Mouse (Mus musculus) embryo, embryonic 11.5 days (tissue): ENCODE data around the gene Ero1l.

Experiments used
- DNase-seq: peaks from one replicate; pipeline ENCODE4 v3.0.0-alpha.2; 2012; ENCODE audit warnings: low read depth, low spot score

Gene Ero1l

DNA sequence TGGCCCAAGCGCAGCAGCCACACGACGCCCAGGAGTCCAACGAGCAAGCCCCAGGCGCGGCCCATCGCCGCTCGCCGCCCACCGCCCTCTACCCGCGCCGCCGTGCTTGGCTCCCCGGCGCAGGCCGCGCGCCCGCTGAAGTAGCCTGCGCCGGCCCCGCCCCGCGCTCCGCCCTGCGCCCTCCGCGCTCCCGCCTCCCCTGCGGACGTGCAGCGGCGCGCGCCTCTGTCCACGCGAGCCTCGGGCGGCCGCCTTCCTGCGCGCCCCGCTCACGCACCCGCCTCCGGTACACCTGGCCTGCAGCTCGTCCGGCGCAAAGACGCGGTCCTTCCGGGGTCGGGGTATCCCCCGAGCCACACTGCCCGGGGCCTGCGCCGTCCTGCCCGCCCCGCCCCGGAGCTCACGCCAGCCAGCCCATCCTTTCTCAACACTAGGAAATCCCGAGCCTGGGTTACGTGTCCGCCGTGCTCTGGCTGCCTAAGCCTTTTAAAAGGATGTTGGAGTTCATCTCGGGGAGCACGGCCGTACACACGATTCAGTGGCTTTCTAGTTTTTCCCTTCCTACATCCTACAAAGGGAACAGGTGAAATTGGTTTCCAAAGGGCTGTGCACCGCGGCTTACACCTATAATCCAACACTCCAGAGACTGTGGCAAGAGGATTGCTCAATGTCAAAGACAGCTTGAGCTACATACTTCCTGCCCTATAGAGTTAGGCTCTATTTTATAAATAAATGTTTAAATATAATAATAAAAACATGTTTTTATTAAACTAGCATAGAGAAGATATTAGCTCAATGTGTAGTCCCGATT lies at the start of gene Ero1l:
Gene Ero1l, minus strand, starts transcription at position 346 of the 811 bp plus-strand sequence.
- peak; percentile 67 for DNase-seq

DNA sequence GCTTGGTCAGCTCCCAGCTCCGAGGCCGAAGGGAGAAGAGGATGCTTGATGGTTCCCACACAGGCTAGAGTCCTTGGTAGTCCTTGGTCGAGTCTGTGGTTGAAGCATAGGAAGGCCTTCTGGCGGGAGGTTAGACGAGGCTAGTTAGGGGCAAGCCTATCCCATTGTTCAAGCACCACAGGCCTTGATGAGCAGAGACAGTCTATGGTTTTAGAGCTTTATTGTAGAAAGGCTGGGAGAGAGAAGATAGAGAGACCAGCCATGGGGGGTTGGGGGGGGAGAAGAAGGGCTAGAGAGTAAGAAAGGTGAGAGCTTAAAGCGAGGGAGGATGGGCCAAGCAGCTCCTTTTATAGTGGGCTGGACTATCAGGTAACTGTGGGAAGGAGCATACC lies 46.6 kb upstream of the Ero1l start:
- DNase-seq: no peak

DNA sequence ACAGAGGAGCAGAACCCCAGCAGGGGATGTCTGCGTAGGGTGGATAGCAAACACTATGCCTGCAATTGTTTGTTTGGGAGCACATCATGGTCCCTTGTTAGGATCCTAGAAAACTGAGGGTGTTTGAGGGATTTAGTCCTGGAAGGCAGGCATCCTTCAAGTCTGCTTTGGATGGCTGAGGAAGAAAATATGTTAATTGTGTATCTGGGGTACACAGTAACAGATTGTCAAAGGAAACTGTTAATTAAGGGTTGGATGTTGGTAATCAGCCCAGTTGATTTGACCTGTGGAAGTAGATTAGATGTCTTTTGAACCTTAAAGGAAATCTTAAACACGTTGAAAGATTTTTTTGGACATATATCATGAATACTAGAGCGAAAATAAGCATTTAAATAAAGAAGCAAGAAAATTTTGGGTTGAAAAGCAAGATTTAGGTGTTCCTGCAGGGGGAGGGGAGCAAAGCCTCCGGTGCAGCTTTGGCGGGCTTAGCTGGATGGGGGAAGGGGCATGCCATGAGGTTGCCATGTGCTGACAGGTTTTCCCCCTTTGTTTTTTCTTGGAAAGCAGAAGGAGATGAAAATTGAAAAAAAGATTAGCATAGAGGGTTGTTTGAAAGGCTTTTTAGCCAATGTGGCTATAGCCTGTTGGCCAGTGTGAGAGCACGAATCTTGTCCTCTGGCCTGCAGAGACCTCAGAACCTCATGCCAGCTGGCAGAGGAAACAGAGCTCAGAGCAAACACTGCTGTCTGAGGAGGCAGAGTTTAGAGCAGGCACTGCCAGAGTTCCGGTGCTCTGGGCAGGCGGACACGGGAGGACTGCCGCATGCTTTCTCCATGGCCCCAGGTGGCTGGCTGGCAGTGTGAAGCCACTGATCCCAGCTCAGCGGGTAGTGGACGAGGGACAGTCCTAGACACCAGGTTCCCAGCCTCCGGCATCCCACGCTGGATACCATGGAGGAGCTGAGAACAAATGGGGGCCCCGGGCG lies 45.9 kb upstream of the Ero1l start:
- no peak for DNase-seq

DNA sequence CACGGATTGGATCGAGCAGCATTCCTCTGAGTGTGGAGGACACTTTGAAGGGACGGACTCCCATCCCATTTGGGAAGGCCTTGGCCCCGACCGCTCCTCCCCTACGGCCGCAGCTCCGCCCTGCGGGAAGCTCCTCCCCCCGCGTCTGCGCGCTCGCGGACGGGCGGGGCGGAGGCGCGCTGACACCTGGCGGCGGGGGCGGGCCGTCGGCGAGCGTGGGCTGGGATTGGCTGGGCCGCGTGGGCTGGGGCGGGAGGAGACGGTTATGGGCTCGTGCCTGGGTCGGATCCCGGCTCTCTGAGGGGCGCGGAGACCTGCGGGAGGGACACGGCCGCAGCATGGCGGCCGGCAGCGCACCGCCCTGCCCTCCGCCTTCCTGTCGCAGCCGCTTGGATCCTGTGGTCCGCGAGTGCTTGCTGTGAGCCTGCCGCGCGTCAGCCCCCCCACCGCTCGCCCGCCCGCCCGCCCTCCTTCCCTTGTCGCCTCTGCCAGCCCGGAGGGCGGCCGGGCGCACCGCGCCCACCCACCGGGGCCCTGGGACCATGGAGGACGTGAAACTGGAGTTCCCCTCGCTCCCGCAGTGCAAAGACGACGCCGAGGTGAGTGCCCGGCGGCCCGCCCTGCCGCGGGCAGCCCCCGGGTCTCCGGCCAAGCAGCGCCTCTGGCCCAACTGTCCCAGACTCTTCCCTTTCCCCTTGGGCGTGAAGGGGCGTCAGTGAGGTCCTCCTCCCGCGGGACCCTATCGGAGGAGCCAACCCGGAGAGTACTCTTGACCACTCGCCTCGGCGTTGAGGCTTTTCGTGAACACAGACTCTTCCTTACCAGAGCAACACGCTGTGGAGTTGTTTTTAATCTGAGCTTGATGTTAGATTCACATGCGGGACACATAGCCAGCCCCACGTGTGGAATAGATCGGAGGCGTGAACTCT lies 32.6 kb upstream of the Ero1l start, which contains the start of gene Styx:
Gene Styx, plus strand, starts transcription at position 163 of the 929 bp plus-strand sequence.
- peak; percentile 89 for DNase-seq

DNA sequence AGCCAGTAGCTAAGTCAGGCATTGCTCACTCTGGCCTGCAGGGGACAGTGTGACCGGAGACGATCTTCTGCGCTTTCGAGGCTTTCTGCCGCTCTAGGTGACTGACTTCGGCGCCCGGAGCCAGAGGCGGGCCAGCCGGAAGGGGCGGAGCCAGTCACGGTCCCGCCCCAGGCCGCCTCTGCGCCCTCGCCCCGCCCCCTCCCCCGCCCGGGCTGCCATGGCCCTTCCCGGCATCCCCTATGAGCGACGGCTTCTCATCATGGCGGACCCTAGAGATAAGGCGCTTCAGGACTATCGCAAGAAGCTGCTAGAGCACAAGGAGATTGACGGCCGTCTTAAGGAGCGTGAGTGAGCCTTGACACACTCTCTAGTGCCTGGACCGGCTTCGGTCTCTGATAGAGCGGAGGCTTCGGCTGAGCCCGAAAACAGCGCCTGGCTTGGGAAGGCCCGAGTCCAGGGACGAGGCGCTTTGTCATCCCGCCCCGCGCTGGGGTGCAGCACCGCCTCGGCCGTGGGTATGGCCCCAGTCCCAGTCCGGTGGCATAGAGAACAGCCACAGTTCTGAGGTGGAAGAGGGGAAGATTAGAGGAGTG lies 11.1 kb upstream of the Ero1l start, which contains the start of gene Psmc6:
Gene Psmc6, plus strand, starts transcription at position 200 of the 593 bp plus-strand sequence.
- DNase-seq: peak; percentile 87

DNA sequence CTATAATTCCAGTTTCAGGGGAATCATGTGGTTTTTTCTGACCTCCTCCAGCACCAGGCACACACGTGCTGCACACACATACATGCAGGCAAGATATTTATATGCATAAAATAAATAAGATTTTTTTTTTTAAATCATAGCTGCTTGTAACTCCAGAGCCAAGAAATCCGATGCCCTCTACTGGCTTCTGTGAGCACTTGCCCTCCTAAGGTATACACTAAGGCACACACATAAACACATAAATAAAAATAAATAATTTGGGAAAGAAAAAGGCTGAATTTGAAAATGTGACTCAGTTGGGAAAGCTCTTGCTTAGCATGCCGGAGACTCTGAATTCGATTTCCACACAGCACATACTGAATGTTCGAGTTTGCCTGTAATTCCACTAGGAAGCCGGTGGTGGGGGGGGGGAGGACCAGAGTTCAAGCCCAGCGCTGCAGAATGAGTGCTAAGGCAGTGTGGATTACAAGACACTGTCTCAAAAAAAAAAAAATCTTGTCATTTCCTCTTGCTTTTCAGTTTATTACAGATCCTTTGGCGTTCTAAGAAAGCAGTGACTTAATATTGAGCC lies 10.5 kb upstream of the Ero1l start:
- peak; percentile 19 for DNase-seq

DNA sequence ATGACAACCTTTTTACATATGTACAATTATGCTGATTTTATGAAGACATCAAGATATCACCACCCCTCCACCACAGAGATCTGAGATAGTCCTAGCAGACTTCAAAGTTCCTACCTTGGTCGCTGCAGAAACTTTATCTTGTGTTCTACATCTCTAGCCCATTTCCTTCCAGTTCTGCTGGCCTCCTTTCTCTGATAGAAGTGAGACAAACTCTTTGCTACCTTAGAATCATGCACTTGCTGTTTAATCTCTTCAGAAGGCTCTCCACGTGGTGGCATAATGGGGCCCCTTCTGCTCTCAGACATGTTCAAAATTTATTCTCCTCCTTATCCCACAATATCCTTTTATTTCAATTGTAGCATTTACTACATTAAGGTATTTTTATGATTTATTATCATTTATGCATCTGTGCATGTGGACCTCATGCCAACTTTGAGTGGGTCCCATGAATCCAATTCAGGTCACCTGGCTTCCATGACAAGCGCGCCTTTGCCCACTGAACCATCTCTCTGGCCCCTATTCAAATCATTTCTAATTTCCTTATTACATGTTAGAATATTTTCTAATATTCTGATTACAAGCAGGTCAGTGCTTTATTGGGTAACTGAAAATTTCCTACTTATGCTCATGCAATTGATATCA lies 9.6 kb upstream of the Ero1l start:
- DNase-seq: no peak

DNA sequence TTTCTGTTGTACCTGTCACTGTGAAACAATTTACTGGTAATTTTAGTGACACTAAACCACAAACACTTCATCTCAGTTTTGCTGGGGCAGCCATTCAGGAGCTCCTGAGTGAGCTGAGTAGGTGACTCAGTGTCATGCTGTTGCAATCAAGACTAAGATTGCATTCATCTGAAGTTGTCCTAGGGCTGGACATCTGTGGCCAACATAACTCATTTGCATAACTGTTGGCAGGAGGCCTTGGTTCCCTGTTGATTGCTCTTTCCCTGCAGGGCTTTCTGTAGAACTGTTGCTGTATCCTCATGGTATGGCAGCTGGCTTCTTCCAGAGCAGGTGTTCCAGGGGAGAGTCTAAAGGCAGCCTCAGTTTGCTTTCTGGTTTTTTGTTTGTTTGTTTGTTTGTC lies 6.9 kb upstream of the Ero1l start:
- DNase-seq: no peak

DNA sequence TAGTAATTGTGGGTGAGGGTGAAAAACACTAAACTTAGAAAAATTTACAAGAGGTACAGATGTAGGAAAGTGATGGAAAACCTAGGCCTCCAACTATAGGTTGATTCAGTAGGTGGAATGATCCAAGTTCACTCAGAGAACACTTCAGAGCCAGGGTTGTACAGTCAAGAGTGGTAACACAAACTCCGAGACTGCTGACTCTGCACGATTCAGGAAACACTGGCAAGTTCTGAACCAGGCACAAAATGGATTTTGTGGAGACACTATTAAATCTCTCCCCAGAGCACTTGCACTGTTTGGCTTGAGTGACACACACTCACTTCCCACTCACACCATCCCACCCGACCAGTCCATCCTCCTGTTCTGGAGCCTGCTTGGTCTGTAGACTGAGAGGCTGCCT lies 4.7 kb upstream of the Ero1l start:
- DNase-seq: no peak

DNA sequence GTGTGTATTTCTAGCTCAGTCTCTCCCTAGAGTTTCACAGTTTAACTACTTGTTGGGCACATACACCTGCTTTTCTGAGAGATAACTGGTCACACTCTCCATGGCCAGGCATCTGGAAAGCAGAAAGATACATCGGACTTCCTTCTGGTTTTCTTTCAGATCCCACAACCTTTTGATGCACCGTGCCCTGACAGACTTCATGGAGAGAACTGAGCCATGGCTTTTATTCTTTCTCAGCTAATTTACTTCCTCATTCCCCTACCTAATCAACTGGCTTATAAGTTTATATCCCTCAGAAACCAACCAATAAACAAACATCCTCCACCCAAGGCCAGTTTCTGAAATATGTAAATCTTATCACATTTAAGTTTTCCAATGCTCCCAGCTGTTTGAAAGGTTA lies 3.9 kb upstream of the Ero1l start:
- no peak for DNase-seq

DNA sequence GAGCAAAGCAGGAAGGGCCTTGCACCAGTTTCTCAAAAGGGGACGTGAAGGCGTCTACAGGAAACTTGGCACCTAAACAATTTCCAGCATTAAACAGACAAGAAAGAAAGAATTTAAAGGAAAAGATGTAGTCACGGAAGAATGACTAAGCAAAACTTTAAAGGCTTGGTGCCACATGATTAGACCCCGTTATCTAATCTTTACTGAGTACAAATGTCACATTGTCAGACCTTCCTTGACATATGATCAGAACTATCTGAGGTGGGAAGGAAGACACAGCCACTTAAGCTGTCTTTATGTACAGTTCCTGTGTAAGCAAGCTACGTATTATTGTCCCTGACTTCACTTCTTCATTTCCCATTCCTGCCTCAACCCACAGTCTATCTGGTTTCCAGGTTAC lies 3.1 kb upstream of the Ero1l start:
- no peak for DNase-seq

DNA sequence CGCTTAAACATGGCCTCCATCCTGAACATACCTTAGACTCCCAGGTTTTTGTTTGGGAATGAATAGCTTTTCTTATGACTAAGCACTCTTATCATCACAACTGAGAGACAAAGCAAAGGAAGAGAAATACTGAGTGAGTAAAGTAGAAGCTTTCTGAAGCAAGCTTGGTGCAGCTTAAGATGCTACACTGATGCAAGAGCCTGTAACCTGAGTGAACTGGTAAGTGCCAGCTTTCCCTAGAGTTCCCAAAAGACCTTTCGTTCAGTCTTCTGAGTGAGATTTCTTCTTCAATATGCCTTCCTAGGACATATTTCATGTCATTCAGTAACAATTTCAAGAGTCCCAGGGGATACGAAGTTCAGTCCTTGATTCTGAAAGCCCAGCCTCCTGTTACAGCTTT lies 2.5 kb upstream of the Ero1l start:
- no peak for DNase-seq

DNA sequence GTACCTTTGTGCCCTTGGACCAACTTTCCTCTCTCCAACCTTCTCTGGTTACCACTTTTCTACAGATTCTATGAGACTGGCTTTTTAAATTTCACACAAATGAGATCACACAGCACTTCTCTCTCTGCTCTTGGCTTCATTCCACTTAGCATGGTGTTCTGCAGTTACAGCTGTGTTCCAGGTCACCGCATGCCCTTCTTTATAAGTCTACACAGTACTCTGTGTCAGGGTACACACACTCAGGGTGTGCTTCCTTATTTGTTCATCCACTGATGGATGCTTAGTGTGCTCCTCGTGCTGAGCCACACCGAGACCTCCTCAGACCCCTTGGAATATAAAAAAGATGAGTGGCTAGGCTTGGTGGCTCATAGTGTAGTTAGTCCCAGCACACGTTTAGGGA lies 1.5 kb upstream of the Ero1l start:
- no peak for DNase-seq

DNA sequence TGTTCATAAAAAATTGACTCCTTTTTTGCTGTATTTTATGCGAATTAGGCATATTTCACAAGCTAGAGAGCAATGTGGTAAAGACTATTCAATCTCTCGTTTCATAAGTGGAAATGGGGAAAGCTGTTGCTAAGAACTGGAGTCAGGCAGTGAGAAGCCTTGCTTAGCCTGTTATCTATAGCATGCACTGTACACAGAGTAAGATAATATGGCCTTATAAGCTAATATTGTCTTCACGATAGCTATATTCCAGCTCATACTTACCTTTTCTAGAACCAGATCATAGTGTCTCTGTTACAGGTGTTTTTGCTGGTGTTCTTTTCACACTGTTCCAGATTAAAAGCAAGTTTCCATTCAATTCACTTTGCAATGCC lies 653 bp upstream of the Ero1l start:
- DNase-seq: no peak

DNA sequence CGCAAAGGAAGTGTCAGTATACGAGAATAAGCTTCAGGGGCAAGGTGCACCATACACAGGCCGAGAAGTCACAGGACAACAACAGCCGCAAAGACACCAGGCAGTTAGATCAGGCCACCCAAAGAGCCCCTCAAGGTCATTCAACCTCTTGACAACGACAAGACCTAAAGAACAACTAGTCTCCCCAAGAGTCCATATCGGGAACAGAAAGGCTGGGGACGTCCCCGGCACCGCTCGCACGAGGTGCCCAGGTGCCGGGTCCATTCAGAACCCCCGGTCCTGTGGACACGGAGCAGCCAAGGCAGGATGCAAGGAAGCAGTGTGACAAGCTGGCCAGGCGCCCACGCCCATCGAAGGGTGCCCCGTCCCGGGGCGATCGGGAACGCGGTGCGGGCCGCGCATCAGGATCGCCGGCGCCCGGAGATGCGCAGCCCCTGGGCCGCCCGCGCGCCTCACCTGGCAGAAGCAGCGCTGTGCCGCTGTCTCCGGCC lies 605 bp downstream of the Ero1l start:
- peak; percentile 24 for DNase-seq

DNA sequence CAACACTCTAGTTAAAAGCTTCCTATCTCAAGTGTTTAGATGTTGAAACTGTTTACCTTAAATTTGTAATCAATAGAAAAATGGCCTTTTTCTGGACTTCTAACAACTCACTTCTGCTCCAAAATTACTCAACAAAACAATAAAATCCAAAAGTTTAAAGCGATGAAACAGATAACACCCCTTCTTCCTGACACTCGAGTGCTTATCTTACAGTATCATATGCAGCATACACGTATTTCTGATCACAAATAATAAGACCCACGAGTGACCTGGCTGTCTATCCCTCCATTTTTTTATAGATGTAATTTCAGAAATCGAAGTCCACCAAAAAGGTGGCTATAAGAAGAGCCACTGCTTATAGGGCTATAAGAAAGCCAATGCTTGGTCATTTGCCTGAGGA lies 1.6 kb downstream of the Ero1l start:
- no peak for DNase-seq

DNA sequence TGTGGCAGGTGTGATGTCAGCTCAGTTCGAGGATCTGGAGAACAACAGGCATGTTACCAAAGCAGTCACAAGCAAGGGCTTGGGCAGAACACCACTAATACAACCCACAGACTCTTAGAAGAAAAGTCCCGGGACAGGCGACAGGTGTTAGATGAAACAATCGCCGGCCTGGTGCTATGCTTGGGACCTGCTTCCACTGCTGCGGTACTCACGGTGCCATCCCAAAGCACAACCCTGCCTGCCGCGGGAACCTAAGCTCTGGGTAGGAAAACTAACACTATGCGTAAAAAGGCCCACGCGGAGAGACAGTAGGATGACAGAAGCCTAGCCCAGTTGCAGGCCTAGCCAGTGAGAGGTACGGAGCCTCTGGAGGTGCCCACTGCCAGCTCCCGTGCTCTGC lies 8.5 kb downstream of the Ero1l start:
- no peak for DNase-seq

DNA sequence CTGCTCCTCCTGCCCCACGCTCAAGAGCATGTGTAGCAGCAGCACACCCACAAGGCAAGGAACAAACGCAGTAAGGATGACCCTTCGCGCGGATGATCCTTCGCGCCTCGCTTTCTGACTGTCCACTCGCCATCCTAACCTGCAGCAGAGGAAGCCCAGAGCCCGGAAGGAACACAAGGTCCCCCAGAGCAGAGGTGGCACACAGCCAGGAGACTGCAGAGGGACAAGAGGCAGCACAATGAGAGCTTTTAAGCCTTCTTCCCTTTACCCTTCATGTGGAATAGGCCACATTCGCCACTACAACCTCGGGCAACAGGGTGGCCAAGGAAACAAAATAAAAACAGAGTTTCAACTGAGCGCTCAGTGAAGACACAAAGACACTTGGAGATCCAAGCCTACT lies 8.9 kb downstream of the Ero1l start:
- DNase-seq: no peak

DNA sequence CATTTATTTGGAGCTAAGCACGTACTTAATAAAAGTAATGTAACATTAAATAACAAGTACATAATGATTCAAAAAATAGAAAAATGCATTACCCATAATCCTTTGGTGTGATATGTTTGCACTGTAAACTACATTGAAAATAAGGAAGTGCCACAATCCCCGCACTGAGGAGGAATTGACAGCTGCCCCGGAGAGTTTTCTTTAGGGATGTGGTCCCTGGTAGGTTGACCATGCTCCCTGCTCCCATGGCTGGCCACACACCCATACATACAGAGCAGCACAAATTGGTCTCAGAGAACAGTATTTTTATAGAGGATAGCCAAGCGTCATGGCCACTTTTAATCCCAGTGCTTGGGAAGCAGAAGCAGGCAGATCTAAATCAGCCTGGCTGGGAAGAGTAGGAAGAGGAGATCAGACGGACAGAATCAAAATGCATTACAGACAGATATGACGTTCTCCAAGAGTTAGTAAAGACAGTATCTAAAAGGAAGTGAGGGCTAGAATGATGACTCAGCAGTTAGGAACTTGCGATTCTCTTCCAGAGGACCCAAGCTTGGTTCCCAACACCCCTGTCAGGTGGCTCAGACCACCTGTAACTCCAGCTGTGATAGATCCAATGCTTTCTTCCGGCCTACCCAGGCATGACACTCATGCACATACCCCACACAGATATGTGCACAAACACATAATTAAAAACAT lies 10.8 kb downstream of the Ero1l start:
- no peak for DNase-seq
